Mouse (Mus musculus) heart, postnatal 14 days (tissue): Measurements from ENCODE around the gene Ip6k3. TPM values are rescaled to one million over a fixed set of nuclear protein-coding genes. Genes with fewer than 3 reads are reported as not detected.
A peak's percentile ranks its signal among the peaks of the same experiment; 100 is the strongest.

ENCODE experiments used
- DNase-seq, 2 experiments: peaks; one replicate each; pipeline ENCODE4 v3.0.0; 2021 to 2022
- intact Hi-C: fragments of 180-260 bp; cut with DNase I; formaldehyde crosslinking; loops from one replicate; pipeline ENCODE4 v1.15.1; 2025
- total RNA-seq, 2 experiments: library from RNA; stranded (reverse); gene quantifications; 2 replicates each; pipeline ENCODE4 v1.2.3; 2021

Gene Ip6k3
- total RNA-seq, 2 experiments from 2014 or later = 8.9 to 10.7 TPM

DNA sequence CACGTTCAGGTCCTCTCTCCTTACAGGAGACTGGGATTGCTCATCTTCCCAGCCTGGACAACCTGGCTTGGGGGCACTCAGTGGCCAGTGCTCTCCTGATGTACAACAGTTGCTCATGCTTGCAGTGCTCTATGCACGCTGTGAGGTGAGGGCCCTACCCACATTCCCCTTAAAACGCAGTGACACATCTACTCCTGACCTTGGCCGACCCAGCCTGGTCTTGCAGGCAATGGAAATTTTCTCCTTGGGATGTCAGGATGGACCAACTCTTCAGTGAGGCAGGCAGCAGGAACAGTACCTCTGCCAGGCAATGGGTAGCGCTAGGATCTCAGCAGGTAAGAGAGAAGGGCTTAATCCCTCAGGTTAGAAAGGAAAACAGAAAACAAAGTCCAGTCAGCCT lies 19.5 kb upstream of the Ip6k3 start:
- intact Hi-C loops = no loop called here
- DNase-seq = no peak

DNA sequence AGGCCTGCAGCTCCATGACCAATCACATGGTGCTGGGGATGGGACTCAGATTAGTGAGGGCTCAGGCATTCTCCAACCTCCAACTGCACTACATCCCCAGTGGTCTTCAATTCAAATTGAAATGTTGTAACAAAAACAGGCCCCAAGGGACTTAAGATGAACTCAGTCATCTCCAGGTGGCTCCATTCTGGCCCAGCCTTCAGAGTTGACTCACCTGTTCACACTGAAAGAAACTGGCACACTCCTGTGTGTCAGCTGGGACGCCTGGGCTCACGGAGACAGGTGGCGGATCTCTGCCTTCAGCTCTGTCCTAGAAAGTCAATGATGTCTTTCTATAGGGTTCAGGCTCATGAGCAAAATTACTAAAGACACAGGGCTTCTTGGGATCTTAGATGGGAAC lies 18.5 kb upstream of the Ip6k3 start:
- intact Hi-C loops = no loop called here
- DNase-seq = no peak

DNA sequence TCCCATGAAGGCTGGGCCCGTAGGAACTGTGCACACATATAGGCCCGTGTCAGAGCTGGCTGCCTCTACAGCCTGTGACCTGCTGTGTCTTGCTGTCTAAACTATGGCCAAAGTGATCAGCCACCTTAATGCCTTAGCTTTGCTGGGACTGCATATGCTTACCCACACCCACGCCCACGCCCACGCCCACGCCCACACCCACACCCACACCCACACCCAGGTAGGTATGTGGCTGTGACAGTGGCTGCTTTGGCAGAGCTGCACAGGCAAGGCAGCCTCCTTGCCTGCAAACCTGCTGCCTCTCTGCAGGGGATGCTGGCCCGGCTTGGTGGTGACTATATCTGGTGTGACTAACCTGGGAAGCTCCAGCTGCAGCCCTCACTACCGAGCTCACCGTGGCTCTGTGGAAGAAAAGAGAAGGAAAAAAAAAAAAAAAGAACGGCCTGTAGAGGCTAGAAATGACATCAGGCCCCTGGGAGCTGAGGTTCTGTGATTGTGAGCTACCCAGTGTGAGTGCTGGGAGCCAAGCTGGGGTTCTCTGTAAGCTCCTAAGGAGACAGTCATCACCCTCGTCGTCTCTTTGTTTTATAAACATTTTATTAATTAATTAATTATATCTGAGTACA lies 16.2 kb upstream of the Ip6k3 start:
- intact Hi-C loops = no loop called here
- no peak for DNase-seq

DNA sequence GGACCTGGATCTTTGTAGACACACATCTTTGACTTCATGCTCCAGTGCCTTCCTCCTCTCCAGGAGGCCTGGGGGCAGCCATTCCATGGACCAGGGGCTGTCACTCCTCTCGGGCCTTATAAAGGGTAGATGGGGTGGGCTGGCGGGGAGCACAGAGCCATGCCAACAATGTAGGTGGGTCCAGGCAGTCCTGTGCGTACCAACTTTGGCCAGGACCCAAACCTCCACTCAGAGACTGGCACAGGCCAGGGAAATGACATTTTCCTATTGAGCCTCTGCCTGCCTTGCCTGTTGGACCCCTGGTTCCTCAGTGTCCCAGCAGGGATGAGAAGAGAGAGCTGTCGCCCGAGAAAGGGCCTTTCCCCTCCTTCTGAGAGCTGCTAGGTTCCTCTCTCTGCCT lies 14.8 kb upstream of the Ip6k3 start:
- intact Hi-C loops = no loop called here
- no peak for DNase-seq

DNA sequence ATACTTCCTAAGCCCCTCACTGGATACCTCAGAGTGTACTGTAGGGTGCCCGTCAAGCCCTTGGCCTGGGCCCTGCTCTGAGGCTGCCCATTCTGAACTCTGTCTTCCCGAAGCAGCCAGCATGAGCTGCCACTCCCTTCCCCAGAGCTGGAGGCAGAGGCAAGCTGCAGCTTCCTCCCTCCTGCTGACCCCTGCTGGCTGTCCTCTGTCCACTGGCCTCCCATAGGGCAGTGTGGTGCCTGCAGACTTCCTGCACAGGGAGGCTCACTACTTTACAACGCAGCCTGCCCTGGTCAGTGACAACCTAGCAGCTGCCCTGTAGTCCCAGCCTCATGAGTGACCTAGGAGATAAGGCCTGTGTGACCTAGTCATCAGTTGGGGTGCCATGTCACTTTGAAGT lies 14.1 kb upstream of the Ip6k3 start:
- intact Hi-C loops = loop anchor here (2.0 kb wide), 1 partner anchor 45 kb away; no protein-coding TSS in a partner anchor

DNA sequence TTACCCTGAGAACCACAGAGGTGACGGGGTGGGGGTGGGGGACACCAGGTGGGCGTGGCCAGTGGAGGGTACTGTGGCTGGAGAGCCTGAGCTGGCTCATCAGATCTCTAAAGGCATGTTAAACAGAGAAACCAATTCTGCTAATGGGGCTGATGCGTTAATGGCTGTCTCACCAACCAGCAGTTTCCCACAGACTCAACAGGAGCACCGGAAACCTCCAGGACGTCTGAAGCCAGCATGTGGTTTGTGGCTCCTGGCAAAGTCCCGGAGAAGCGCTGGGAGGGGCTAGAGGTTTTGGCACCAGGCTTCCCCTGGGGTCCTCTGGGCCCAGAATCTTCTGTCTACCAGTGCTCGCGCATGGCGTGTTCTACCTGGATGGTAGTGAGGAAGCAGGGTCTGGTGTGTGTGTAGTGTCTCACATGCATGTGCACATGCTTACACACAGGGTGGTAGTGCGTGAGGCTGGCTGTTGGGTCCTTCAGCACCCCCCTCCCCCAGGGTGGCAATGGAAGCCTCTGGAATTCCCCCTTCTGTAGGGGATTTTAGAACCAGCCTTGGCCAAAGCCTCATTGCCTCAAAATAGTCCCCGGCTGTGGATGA lies 12.2 kb upstream of the Ip6k3 start:
- intact Hi-C loops = loop anchor here (2.0 kb wide), 1 partner anchor 43 kb away; no protein-coding TSS in a partner anchor
- DNase-seq = no peak

More for the DNA sequence above, 14.1 kb upstream of the Ip6k3 start:
- DNase-seq = peak; percentile 54 to 62

DNA sequence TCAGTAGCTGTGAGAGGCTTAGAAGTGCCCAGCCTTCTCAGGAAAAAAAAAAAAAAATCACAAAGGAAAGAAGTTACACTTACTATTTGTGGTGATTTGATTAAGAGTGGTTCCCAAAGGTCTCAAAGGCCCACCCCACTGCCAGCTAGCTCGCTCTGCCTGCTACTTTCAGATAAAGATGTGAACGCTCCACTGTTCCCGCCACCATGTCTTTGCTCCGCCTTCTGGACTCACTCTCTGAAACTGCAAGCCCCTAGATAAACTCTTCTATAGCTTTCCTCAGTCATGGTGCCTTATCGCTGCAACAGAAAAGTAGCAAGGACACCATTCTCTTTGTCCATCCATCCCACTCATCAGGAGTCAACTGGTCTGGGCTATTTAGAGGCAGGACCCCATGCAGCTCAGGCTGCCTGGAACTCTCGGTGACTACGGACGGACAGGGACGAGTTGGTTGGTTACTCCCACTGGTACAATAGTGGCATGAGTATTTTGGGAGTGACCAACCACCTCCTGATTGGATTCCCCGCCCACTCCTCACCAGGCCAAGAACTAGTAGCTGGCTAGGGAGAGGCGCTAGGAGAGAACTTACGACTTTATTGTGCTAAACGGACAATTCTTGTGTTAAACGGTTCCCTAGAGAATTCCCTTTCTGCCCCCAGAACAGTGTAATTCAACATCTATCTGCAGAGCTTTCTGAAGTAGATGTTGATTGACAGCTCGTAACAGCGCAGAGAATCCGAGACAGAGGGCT lies 11.0 kb upstream of the Ip6k3 start:
- no peak for DNase-seq
- intact Hi-C loops = no loop called here

DNA sequence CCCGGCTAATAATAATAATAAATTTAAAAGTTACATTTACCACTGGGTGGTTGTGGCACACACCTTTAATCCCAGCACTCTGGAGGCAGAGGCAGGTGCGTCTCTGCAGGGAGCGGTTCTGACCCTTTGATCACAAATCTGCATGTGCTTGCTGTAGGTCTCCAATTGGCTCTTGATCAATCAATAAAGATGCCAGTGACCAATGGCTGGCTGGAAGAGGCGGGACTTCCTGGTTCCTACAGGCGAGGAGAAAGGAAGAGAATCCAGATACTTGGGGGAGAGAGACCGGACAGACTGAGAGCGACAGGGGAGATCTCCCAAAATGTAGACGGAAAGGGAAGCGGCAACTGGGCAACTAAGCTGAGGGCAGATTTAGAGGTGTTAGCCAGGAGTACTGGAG lies 10.4 kb upstream of the Ip6k3 start:
- DNase-seq = no peak
- intact Hi-C loops = no loop called here

DNA sequence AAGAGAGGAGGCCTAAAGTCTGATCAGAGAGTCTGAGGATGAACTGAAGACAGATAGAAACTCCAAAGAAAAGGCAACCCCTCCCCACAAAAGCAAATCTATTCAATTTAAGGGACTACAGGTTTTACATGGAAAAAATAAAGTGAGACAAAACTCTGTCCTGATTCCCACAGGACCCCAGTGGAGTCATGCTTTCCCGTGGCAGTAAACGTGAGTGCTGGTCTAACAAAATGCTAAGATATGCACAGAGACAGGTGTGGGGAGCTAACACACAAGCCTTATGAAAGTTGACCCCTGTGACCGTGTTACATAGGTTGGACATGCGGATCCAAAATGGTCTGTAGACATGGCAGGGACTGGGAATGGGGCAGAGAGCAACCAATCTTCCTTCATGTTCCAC lies 9.2 kb upstream of the Ip6k3 start:
- no peak for DNase-seq
- intact Hi-C loops = no loop called here

DNA sequence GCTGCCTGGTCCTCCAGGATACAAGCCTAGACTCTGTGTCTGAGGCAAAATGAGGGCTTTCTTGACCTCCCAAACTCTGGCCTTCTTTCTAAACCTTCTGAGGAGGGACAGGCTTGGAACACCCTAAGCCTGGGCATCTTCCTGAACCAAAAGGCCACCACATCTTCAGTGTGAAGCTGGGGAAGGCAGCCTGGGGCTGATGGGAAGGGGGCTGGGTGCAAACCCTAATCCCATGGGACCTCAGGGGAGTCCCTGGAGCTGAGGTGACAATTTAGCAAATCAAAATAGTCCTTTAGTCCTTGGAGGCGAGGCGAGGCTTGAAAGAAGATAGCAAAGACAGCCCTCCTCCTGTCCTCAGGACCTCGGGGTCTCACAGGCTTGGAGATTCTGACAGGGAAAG lies 8.7 kb upstream of the Ip6k3 start:
- DNase-seq = no peak
- intact Hi-C loops = no loop called here

DNA sequence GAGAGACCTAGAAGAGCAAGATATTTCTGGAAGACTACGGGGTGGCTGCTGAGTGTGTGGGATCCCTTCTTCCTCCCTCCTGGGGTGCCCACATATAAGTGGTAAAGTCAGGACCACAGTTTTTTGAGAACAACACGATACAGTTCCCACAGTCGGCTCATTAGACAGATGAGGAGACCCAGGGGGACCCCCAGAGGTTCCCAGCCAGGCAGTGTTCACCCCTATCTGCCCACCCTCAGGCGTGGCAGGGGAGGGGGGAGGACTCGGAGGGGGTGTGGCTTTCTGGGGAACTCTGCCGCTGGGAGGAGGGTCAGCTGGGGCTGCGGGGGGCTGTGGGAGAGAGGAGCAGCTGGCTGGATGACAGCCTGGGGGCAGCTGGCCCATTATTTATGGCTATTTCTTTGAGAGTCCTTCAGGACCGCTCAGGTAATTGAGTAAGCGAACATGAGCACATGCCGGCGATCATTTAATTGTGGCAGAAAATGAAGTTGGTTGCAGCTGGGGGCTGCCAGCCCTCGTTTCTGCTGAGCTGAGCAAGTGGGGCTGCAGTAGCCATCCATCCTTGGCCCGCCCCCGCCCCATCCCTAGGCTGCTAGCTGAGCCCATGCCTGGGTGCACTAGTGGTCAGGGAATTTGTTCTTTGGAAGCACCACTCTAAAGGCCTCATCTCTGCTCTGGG lies 7.7 kb upstream of the Ip6k3 start:
- intact Hi-C loops = no loop called here
- DNase-seq = no peak

DNA sequence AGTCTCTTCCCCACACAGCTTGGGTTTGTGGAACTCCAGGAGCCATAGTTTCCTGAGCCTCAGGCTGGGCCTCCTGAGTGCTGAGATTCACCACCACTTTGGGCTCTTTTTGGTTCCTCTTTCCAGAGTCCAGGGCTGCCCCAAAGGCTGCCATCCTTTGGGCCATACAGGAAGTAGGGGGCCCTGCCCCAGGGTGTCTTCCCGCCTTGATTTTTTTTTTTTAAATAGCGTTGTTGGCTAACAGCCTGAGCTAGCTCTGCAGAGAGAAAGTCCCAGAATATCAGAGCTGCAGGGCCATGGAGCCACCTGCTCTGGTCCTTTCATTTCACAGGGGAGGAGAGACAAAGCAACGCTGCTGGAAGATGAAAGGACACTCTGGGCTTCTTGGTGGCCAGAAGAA lies 6.1 kb upstream of the Ip6k3 start:
- DNase-seq = no peak
- intact Hi-C loops = no loop called here

DNA sequence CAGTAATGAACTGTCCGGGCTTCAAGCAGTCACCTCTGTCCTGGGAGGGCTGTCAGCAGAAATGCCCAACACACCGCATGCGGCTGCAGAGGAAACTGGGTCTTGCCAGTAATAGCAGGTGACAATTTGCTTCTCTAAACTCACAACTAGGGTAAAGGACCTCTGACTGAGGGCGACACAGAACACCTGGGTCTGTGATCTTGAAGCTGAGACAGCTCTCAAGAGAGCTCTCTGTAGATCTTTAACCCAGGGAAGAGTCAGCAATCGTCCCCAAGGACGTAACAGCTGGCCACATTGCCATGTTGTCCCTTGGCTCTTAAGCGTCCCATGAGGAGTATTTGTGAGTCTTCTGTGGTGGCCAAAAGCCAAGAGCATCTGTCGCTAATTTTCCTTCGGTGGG lies 4.9 kb upstream of the Ip6k3 start:
- DNase-seq = no peak
- intact Hi-C loops = no loop called here

DNA sequence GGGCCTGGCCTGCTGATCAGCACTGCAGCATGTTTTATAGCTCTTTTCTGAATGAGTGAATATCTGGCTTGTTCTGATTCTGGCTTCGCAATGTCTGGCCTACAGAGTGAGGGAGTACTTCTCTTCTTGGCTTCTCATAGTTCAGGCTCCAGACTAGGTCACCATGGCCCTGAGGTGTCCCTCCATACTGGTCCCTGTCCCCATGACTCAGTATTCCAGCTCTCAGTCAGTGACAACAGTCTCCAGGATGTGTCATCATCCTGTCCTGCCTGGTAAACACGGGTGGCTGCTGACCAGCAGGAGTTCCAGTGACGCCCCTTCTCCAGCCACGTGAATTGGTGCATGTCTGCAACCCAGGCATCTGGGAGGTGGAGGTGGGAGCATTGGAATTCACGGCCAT lies 3.5 kb upstream of the Ip6k3 start:
- DNase-seq = no peak
- intact Hi-C loops = no loop called here

DNA sequence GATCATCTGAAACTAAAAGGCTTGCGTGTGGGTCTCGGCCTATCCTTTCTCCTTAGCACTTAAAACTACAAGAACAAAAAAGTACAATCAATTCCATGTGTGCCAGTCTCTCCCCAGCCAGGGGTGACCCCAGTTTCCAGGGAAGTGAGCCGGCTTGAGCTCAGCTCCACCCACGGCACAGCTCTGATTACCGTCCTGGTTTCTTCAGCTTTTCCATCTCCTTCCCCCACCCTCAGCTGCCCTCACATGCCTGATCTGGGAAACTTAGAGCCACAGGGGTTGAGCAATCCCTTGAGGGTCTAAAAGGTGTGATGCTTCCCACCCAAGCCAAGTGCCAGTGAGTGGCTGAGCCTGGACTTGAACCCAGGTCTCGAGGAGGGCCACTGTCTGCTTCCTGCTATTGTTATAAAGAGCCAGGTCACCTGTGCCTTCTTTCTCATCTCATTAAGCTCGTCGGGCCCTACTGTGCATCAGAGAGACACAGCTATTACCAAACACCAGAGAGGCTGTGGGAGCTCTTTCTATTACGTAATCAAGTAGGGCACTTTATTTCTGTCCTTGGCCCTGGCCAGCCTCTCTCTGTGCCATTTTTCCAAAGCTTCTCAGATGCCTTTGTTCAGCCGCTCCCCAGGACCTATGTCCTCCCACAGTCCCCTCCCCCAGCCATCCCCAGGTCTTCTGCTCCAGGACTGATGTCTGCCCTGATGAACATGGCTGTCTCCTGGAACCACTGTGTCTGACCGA lies 2.5 kb upstream of the Ip6k3 start:
- DNase-seq = no peak
- intact Hi-C loops = no loop called here

DNA sequence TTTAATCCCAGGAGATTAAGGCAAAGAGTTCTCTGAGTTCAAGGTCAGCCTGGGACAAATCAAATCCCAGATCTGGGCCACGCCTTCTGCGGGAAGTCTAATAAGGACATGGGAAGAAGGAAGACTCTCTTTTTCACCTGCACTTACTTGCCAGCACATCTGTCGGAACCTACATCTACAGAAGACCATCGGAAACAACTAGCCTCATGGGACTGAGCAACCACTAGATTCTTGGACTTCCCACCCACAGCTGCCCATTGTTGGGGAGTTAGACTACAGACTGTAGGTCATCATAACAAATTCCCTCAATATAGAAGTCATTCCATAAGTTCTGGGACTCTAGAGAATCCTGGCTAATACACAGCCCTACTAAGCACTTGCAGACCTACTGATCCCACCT lies 974 bp upstream of the Ip6k3 start:
- intact Hi-C loops = no loop called here
- no peak for DNase-seq

DNA sequence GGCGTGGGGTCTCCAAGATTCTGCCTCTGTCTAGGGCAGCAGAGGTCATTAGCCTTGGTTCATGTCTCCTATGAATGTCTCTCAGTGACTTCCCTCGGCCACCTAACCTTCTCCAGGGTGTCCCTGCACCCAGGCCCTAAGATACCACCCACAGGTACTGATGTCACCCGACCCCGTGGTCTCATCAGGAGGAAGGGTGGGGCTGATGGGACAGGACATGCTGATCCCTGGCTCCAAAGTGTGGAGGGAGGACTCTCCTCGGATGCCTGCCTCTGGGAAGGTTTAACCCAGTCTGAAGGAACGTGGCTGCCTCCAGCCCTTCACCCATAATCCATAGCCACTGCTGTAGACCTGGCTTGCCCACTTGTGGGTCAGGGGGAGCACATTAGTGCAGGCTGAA lies 694 bp downstream of the Ip6k3 start:
- intact Hi-C loops = no loop called here
- no peak for DNase-seq

DNA sequence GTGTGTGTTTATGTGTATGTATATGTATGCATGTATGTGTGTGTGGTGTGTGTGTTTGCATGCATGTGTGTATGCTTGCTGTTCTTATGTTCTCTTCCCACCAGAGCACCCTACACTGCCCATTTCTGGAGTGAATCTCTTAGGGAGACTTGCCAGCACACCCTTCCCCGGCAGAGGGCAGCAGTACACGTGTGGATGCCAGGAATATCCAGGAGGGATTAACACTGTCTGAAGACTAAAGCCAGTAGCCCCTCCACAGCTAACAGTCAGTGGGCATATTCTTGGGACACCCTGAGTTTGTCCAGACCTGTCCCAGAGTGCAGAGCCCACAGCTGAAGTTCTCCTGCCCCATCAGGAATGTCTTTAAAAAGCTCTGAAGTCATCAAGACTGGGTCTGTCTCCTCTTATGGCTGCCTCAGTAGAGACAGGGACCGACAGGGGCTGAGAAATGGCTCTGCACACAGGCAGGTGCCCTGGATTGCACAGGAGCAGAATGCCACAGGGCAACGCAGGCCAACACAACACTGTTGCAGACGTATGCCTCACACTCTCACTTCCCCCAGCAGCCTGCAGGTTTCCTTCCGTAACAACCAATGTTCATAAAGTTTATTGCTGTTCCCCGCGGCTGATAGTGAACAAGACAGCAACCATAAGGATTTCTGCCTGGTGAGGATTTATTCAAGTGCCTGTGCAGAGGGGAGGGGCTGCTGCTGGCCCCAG lies 2.4 kb downstream of the Ip6k3 start:
- DNase-seq = peak; percentile 44 to 66
- intact Hi-C loops = no loop called here

DNA sequence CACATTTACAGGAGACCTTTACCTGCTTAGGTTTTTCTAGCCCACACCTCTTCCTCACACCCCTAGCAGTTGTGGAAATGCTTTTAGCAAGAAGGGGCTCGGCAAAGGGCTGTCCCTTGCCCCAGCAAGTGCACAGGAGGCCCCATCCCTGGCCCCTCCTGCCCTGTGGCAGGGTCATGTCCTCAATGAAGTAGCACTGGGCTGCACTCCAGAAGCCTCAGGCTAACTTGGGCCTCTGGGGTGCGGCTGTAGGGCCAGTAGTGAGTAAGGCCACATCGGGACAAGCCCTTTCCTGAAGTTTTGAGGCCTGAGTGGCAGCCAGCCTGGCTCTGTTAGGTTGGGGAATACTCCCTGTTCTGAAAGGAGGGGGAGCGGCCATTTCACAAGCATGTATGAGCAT lies 6.7 kb downstream of the Ip6k3 start:
- DNase-seq = peak; percentile 73 to 86
- intact Hi-C loops = no loop called here

DNA sequence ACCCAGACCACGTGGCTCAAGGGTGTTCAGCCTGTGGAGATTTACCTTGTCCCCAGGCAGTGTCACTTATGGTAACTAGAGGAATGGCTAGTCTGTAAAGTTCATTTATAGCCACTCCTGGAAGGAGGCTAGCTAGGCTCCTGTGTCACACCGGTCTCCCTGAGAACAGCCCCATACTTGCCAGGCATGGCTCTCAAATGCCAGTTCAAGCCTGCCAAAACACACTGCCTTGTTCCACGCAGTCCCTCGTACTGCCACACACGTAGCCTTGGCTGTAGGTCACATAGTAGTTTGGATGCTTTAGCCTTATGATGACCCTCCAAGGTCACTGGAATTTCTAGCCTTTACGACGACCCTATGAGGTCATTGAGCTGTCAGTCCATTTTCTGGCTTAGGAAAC lies 8.4 kb downstream of the Ip6k3 start:
- DNase-seq = no peak
- intact Hi-C loops = no loop called here
